Mouse (Mus musculus): ENCODE measurements around the gene Lce3b.

GRCm38 (mm10) chr3:92966761-92967160 lies 34.0 kb downstream of the Lce3b start, which contains the start of gene Lce3e:
- TF ChIP-seq POLR2A (IDR thresholded peaks at IDR 0.05; ENCODE audit: borderline replicate concordance, extremely low read depth, insufficient read depth, insufficient read length, poor library complexity, severe bottlenecking), result no peak
- TF ChIP-seq CTCF (IDR thresholded peaks at IDR 0.05; ENCODE audit: borderline replicate concordance, extremely low read depth, insufficient read depth, insufficient read length), result no peak
